Mouse (Mus musculus) liver, embryonic 14.5 days (tissue): ENCODE measurements at regions not wholly inside any gene's neighbourhood (a gene's known extent, or its start where the extent isn't known, plus 50 kb on each side); places are given as distances from the start of the nearest gene placed in this dataset.

Source experiments
- CTCF ChIP-seq: IDR thresholded peaks from 2 replicates; pipeline ENCODE4 v1.5.1; 2016; ENCODE audit warnings: antibody characterized with exemption, low read depth, control low read depth
- EP300 ChIP-seq: IDR thresholded peaks from 2 replicates; pipeline ENCODE4 v1.6.1; 2016; ENCODE audit warnings: antibody characterized with exemption, low read depth

GRCm38 (mm10) chr6:31854261-31854660 lies 195.8 kb upstream of the 1700012A03Rik start:
- TF ChIP-seq CTCF: no peak
- TF ChIP-seq EP300: no peak
